Mouse (Mus musculus) B cell, adult 2 months (primary cell): ENCODE data around the gene Rpl23a.

Experiments used
- DNase-seq, 2 experiments: peaks; one replicate each; pipeline ENCODE4 v3.0.0; 2022

Gene Rpl23a

GRCm38 (mm10) chr11:78183884-78184514 lies 615 bp upstream of the Rpl23a start:
- no peak for DNase-seq

DNA sequence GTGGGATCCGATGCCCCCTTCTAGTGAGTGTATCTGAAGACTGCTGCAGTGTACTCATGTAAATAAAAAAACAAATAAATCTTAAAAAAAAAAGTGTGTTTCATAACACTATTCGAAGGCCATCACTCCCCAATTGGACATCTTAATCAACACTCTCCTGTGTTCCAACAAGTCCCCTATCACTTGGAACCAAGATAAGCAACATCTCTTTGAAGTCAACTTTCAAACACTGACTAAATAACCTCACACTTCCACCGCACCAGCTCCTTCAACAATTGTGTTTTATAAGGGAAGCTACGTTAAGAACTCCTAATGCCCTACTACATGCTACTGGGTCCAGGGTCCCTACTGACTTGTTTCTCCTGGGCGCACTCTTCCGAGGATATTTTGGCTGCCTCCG lies 934 bp downstream of the Rpl23a start:
- no peak for DNase-seq

GRCm38 (mm10) chr11:78181830-78182357 lies 1.5 kb downstream of the Rpl23a start:
- no peak for DNase-seq

GRCm38 (mm10) chr11:78180081-78180761 lies 3.2 kb downstream of the Rpl23a start:
- DNase-seq: no peak

GRCm38 (mm10) chr11:78179438-78179999 lies 3.9 kb downstream of the Rpl23a start:
- no peak for DNase-seq

GRCm38 (mm10) chr11:78178859-78179437 lies 4.4 kb downstream of the Rpl23a start:
- DNase-seq: peak in 1 of 2 experiments; percentile 21

GRCm38 (mm10) chr11:78177903-78178858 lies 5.2 kb downstream of the Rpl23a start:
- DNase-seq: peak; percentile 91

DNA sequence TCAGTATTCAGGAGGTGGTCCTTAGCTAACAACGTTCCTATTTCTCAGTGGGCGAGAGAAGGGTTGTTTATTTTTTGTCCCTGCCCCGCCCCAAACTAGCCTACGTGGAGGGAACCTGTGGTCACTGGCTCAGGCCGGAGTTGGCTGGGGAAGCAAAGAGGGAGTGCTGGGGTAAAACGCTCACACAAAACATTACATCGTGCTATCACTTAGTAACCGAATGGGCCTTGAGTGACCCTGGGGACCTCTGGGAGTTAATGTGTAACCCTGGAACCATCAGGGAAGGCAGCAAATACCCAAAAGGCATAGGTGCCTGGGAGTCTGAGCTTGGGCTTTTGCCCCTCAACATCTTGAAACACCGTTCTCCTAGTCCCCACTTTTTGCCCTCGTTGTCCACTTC lies 5.9 kb downstream of the Rpl23a start:
- no peak for DNase-seq

DNA sequence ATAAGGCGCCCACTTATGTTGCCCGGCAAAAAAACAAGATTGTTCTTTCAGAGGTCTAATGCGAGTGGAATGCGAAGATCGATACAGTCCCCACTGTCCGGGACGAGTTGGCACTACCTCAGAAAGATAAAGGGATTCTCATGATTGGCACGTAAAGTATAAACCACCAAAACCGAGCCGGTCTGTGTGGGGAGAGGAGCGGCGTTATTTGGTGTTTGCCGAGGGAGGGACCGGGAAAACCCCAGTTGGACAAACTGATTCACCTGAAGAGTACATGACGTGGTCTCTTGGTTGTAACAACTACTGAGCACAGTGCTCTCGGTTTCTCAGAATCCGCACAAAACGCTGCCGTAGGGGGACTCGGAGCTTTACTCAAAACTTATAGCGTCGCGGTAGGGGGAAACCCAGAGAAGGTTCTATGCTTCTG lies 6.5 kb downstream of the Rpl23a start:
- peak; percentile 46 to 47 for DNase-seq

DNA sequence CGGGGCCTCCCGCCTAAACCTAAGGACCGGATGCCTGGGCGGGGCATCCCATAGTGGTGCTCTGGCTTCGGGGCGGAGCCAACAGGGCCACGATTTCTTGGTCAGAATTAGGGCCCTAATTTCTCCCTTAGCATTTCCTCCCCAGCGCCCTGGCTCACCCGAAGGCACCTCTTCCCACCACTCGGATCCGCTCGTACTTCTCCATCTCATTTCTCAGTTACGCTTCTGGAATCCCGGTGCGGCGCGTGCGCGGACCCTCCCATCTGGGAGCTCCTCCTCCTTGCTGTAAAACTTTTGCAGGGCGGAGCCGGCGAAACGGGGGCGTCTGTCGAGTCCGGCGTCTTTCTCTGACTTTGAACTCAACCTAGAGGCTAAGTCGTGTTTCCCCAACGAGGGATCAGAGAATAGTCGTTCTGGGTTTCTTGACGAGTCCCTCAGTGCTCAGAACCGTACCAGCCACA lies 7.0 kb downstream of the Rpl23a start, which contains the start of the genes Nek8 and Tlcd1:
TSS of gene Nek8 (minus strand) at position 274 of the 461 bp plus-strand sequence.
TSS of gene Tlcd1 (plus strand) at position 310 of the 461 bp plus-strand sequence.
- DNase-seq: peak; percentile 95

DNA sequence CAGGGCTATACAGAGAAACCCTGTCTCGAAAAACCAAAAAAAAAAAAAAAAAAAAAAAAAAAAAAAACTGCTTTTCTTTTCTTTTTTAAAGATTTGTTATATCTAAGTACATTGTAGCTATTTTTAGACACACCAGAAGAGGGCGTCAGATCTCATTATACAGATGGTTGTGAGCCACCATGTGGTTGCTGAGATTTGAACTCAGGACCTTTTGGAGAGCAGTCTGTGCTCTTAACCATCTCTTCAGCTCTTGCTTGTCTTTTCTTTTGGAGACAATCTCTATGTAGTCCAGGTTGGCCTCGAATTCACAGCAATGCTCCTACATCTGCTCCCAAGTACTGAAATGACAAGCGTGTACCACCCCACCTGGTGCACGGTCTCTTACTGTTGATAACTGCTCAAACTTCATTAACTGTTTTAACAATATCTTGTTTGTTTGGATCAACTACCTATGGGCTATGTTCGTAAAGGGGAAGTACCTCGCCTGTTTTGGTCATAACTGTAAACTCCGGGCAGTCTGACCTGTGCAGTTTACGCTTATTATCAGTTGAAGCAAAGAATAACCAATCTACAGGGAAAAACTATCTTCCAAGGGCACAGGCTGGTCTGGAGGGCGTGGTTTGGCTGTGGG lies 7.5 kb downstream of the Rpl23a start:
- DNase-seq: no peak

DNA sequence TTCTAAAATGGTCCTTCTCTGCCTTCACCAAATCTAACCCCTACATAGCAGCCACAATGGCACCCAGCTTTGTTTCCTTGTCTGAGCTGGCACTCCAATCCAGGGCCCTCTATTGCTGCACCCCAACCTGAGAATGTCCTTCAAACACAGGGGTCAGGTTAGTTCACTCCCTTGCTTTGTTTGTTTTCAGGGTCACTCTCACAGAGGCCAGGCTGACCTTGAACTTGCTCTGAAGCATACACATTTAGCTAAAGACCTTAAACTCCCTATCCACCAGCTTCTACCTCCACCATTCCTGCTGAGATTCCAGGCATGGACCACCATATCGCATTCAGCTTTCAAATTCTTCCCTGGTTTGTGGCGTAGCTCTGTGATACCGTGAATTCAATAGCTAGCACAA lies 8.9 kb downstream of the Rpl23a start:
- DNase-seq: no peak

GRCm38 (mm10) chr11:78172748-78173383 lies 10.5 kb downstream of the Rpl23a start:
- no peak for DNase-seq

GRCm38 (mm10) chr11:78172034-78172747 lies 11.2 kb downstream of the Rpl23a start:
- peak; percentile 30 to 42 for DNase-seq

DNA sequence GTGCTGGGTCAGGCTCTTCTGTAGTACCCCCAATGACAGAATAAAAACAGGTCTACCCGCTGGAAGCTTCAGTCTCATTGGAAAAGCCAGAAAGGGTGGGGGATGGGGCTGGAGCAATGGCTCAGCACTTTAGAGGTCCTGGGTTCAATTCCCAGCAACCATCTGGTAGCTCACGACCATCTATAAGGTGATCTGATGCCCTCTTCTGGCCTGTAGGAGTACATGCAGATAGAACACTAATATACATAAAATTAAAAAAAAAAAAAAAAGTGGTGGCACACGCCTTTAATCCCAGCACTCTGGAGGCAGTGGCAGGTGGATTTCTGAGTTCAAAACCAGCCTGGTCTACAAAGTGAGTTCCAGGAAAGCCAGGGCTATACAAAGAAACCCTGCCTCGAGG lies 12.1 kb downstream of the Rpl23a start:
- DNase-seq: no peak

GRCm38 (mm10) chr11:78170306-78170705 lies 13.1 kb downstream of the Rpl23a start:
- DNase-seq: no peak

DNA sequence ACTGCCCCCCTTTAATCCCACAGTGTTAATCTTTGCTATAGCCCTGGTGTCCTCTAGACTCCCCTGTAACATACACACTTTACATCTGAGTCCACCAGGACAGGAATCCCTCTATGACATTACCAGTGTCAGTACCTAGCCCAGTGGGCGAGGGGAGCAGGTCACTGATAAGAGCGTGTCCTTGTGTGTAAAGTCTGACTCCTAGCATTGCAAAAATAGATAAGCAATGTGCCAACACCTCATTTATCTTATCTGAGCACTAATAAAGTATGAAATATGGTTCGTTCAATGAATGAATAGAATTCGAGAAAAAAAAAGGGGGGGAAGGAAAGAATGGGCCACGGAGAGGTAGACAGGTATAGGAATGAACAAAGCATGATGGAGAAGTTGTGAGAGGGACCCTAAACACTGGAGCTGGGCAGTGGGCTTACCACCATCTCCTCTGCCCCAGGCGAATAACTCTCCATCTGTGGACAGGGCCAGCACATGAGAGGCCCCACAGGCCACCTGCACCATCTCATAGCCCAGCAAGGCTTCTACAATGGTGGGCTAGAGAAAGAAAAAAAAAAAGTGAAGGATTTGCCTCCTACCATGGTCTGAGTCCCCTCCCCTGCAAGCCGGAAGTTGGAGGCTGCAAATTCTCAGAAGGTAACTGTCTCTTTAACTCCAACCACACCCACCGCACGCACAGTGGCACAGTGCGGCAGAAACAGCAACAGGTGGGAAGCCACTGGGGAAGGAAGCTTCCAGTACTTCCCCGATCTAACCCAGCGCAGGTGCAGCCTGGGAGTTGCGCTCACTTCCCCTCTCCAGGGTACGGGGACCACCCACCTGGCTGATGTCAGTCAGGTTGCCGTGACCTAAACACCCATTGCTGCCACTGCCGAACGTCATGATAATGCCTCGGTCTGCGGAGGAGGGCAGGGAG lies 14.6 kb downstream of the Rpl23a start:
- peak; percentile 71 to 77 for DNase-seq

GRCm38 (mm10) chr11:78167257-78167959 lies 16.0 kb downstream of the Rpl23a start:
- DNase-seq: no peak

- DNase-seq: no peak
Observed at GRCm38 (mm10) chr11:78166640-78167039, 16.7 kb downstream of the Rpl23a start.
